Mouse (Mus musculus): ENCODE results near the gene Nck1. TPM values are rescaled to one million over a fixed set of nuclear protein-coding genes. Genes with fewer than 3 reads are reported as not detected.

Nck1 gene
- polyA plus RNA-seq, 1 experiment: 17.1 TPM

DNA sequence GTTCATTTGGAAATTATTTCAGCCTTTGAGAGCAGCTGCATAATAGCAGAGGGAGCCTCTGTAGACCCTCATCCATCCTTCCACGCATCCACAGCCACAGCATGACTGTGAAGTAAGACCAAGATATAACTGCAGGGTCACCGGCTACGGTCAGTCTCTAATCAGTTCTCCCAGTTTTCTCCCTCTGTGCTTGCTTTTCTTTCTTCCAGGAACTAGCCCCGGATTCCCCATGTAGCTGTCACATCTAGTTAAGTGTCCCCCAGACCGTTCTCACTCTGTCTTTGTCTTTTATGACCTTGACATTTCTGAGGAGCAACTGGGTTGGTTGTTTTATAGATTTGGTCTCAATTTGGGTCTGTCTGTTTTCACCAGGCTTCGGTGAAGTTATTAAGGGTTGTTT lies 64.3 kb downstream of the Nck1 start:
- Histone ChIP-seq H3K4me3 (no peak overlapping the region), H3K4me2 (ENCODE audit: low read depth) (no peak overlapping the region), H3ac (ENCODE audit: control insufficient read depth, insufficient read length) (no peak overlapping the region), H3K79me2 (ENCODE audit: control insufficient read depth, insufficient read depth) (no peaks in the 10 kb centered on the region), H3K27me3 (ENCODE audit: control insufficient read depth, insufficient read depth, insufficient read length) (no peaks in the 10 kb centered on the region), H3K36me3 (ENCODE audit: control insufficient read depth, insufficient read depth) (no peaks in the 10 kb centered on the region)
- TF ChIP-seq MAX (IDR thresholded peaks at IDR 0.05; ENCODE audit: low read depth) (no peak), SRF (IDR thresholded peaks at IDR 0.05; ENCODE audit: control insufficient read depth, insufficient read length, low read depth) (no peak), MYOD1 (IDR thresholded peaks at IDR 0.05; ENCODE audit: control insufficient read depth in 1 of 3, insufficient read length in 2 of 3, low read depth in 2 of 3) (no peak), E2F4 (IDR thresholded peaks at IDR 0.05; ENCODE audit: insufficient read depth) (no peak), USF1 (IDR thresholded peaks at IDR 0.05; ENCODE audit: low read depth) (no peak), REST (IDR thresholded peaks at IDR 0.05; ENCODE audit: insufficient read depth, insufficient read length) (no peak), CEBPB (IDR thresholded peaks at IDR 0.05; ENCODE audit: insufficient read depth, poor library complexity, severe bottlenecking) (no peak), POLR2AphosphoS2 (IDR thresholded peaks at IDR 0.05; ENCODE audit: insufficient read length, low read depth) (no peak), MYOG (IDR thresholded peaks at IDR 0.05; ENCODE audit: control insufficient read depth in 1 of 3, insufficient read depth in 1 of 3, insufficient read length in 2 of 3, low read depth in 2 of 3) (no peak), POLR2A (IDR thresholded peaks at IDR 0.05; ENCODE audit: insufficient read length, low read depth) (no peak), TCF3 (IDR thresholded peaks at IDR 0.05; ENCODE audit: insufficient read length, low read depth) (no peak), TCF12 (IDR thresholded peaks at IDR 0.05; ENCODE audit: insufficient read depth, poor library complexity, severe bottlenecking) (no peak)

GRCm38 (mm10) chr9:100474056-100474455 lies 71.9 kb downstream of the Nck1 start:
- TF ChIP-seq TCF3 (IDR thresholded peaks at IDR 0.05; ENCODE audit: insufficient read length, low read depth) (no peak), USF1 (IDR thresholded peaks at IDR 0.05; ENCODE audit: low read depth) (no peak), SRF (IDR thresholded peaks at IDR 0.05; ENCODE audit: control insufficient read depth, insufficient read length, low read depth) (no peak), MYOD1 (IDR thresholded peaks at IDR 0.05; ENCODE audit: control insufficient read depth in 1 of 3, insufficient read length in 2 of 3, low read depth in 2 of 3) (no peak), CEBPB (IDR thresholded peaks at IDR 0.05; ENCODE audit: insufficient read depth, poor library complexity, severe bottlenecking) (no peak), TCF12 (IDR thresholded peaks at IDR 0.05; ENCODE audit: insufficient read depth, poor library complexity, severe bottlenecking) (no peak), MYOG (IDR thresholded peaks at IDR 0.05; ENCODE audit: control insufficient read depth in 1 of 3, insufficient read depth in 1 of 3, insufficient read length in 2 of 3, low read depth in 2 of 3) (no peak), POLR2A (IDR thresholded peaks at IDR 0.05; ENCODE audit: insufficient read length, low read depth) (no peak), POLR2AphosphoS2 (IDR thresholded peaks at IDR 0.05; ENCODE audit: insufficient read length, low read depth) (no peak), REST (IDR thresholded peaks at IDR 0.05; ENCODE audit: insufficient read depth, insufficient read length) (no peak), MAX (IDR thresholded peaks at IDR 0.05; ENCODE audit: low read depth) (no peak), E2F4 (IDR thresholded peaks at IDR 0.05; ENCODE audit: insufficient read depth) (no peak)
- no peak overlapping the region for H3ac ChIP-seq (ENCODE audit: control insufficient read depth, insufficient read length)
- H3K27me3 ChIP-seq (ENCODE audit: control insufficient read depth, insufficient read depth, insufficient read length): no peaks in the 10 kb centered on the region
- no peaks in the 10 kb centered on the region for H3K79me2 ChIP-seq (ENCODE audit: control insufficient read depth, insufficient read depth)
- H3K4me3 ChIP-seq: no peak overlapping the region
- H3K36me3 ChIP-seq (ENCODE audit: control insufficient read depth, insufficient read depth): no peaks in the 10 kb centered on the region
- no peak overlapping the region for H3K4me2 ChIP-seq (ENCODE audit: low read depth)

DNA sequence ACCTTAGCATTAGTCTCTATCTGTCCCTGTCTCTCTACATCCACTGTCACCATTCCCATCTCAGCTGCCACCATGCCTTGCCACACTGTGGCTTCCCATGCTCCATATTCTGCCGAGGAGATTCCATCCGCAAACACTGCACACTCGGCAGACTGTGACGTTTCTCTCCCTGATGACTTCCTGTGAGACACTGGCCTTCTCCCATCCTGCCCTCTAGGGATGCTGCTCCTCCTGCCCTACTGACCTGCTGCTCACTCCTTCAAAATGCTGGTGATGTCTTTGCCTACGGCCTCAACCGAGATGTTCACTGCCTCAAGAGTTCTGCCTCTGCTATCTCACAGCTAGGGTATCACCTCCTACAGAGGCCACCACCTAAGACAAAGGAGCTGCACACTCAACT lies 72.6 kb downstream of the Nck1 start:
- Histone ChIP-seq H3K79me2 (ENCODE audit: control insufficient read depth, insufficient read depth) (no peaks in the 10 kb centered on the region), H3ac (ENCODE audit: control insufficient read depth, insufficient read length) (no peak overlapping the region), H3K36me3 (ENCODE audit: control insufficient read depth, insufficient read depth) (no peaks in the 10 kb centered on the region), H3K4me3 (no peak overlapping the region), H3K4me2 (ENCODE audit: low read depth) (no peak overlapping the region), H3K27me3 (ENCODE audit: control insufficient read depth, insufficient read depth, insufficient read length) (no peaks in the 10 kb centered on the region)
- no peak for TF ChIP-seq TCF12 (IDR thresholded peaks at IDR 0.05; ENCODE audit: insufficient read depth, poor library complexity, severe bottlenecking)

GRCm38 (mm10) chr9:100472931-100473330 lies 73.0 kb downstream of the Nck1 start:
- Histone ChIP-seq H3K4me2 (ENCODE audit: low read depth) (no peak overlapping the region), H3K79me2 (ENCODE audit: control insufficient read depth, insufficient read depth) (no peaks in the 10 kb centered on the region), H3K4me3 (no peak overlapping the region), H3K36me3 (ENCODE audit: control insufficient read depth, insufficient read depth) (no peaks in the 10 kb centered on the region), H3K27me3 (ENCODE audit: control insufficient read depth, insufficient read depth, insufficient read length) (no peaks in the 10 kb centered on the region), H3ac (ENCODE audit: control insufficient read depth, insufficient read length) (no peak overlapping the region)
- TF ChIP-seq TCF3 (IDR thresholded peaks at IDR 0.05; ENCODE audit: insufficient read length, low read depth): no peak
- no peak for TF ChIP-seq MYOG (IDR thresholded peaks at IDR 0.05; ENCODE audit: control insufficient read depth in 1 of 3, insufficient read depth in 1 of 3, insufficient read length in 2 of 3, low read depth in 2 of 3)
- no peak for TF ChIP-seq USF1 (IDR thresholded peaks at IDR 0.05; ENCODE audit: low read depth)
- no peak for TF ChIP-seq REST (IDR thresholded peaks at IDR 0.05; ENCODE audit: insufficient read depth, insufficient read length)
- no peak for TF ChIP-seq MYOD1 (IDR thresholded peaks at IDR 0.05; ENCODE audit: control insufficient read depth in 1 of 3, insufficient read length in 2 of 3, low read depth in 2 of 3)
- no peak for TF ChIP-seq SRF (IDR thresholded peaks at IDR 0.05; ENCODE audit: control insufficient read depth, insufficient read length, low read depth)
- TF ChIP-seq E2F4 (IDR thresholded peaks at IDR 0.05; ENCODE audit: insufficient read depth): no peak
- no peak for TF ChIP-seq MAX (IDR thresholded peaks at IDR 0.05; ENCODE audit: low read depth)
- no peak for TF ChIP-seq POLR2AphosphoS2 (IDR thresholded peaks at IDR 0.05; ENCODE audit: insufficient read length, low read depth)
- no peak for TF ChIP-seq CEBPB (IDR thresholded peaks at IDR 0.05; ENCODE audit: insufficient read depth, poor library complexity, severe bottlenecking)
- TF ChIP-seq TCF12 (IDR thresholded peaks at IDR 0.05; ENCODE audit: insufficient read depth, poor library complexity, severe bottlenecking): no peak
- no peak for TF ChIP-seq POLR2A (IDR thresholded peaks at IDR 0.05; ENCODE audit: insufficient read length, low read depth)

DNA sequence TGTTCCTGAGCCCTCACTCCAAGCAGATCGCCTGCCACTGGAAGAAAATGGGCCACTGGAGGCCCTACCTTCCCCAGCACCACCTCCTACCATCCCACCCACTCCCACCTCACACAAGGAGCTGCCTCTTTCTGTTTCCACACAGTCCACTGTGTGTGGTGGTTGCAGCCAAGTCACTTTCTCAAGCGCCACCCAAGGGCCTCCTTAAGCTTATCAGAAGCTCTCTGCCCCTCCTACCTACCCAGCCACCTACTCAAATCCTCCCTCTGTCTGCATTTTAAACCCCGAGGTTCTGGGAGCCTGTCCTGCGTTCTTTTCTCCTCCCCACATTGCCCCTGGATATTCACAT lies 74.4 kb downstream of the Nck1 start:
- Histone ChIP-seq H3ac (ENCODE audit: control insufficient read depth, insufficient read length) (no peak overlapping the region), H3K4me2 (ENCODE audit: low read depth) (no peak overlapping the region), H3K27me3 (ENCODE audit: control insufficient read depth, insufficient read depth, insufficient read length) (no peaks in the 10 kb centered on the region), H3K4me3 (no peak overlapping the region), H3K79me2 (ENCODE audit: control insufficient read depth, insufficient read depth) (no peaks in the 10 kb centered on the region), H3K36me3 (ENCODE audit: control insufficient read depth, insufficient read depth) (no peaks in the 10 kb centered on the region)
- TF ChIP-seq POLR2AphosphoS2 (IDR thresholded peaks at IDR 0.05; ENCODE audit: insufficient read length, low read depth): no peak
- no peak for TF ChIP-seq POLR2A (IDR thresholded peaks at IDR 0.05; ENCODE audit: insufficient read length, low read depth)
- no peak for TF ChIP-seq MAX (IDR thresholded peaks at IDR 0.05; ENCODE audit: low read depth)
- no peak for TF ChIP-seq TCF12 (IDR thresholded peaks at IDR 0.05; ENCODE audit: insufficient read depth, poor library complexity, severe bottlenecking)
